Mouse (Mus musculus): ENCODE data around the gene Fzr1. TPM values are rescaled to one million over a fixed set of nuclear protein-coding genes. Genes with fewer than 3 reads are reported as not detected.

Fzr1 gene
- total and polyA plus RNA-seq, 3 experiments, result 33.1 to 75.4 (median 44.5) TPM

DNA sequence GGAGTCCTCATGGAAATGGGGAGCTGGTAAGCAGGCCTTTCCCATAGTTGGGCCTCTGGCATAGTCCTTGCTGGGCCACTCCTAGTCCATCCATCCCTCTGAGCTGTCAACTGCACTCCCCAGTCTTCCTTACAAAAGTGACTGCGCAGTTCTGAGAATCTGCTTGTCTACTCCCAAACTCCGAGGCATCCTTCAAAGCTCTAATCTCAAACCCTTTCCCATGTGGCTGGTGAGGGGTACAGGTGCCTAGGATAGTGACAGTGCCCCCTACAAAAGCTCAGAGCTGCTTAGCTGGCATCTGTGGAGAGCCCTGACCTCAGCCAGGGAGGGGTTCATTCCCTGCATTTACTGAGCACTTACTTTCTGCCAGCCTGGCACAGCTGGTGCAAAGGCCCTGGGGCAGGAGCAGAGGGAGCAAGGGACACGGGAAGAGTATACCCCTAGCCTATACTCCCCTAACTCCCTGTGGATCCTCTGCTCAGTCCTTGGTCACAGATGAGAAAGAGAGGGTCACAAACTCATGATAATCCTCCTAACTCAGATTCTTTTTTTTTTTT, 44.4 kb upstream of the Fzr1 start:
- H3K9ac ChIP-seq (ENCODE audit: insufficient read depth, low read depth), result no peak overlapping the region
- peaks cover 27% of the 10 kb centered on the region for H3K79me2 ChIP-seq (replicated peaks; ENCODE audit: control insufficient read depth, extremely low read depth, insufficient read depth, poor library complexity, severe bottlenecking)
- no peak overlapping the region for H3K4me2 ChIP-seq (ENCODE audit: insufficient read depth, low read depth, poor library complexity, severe bottlenecking)
- no peak for DNase-seq (ENCODE audit: extremely low read depth)
- H3K27ac ChIP-seq (ENCODE audit: insufficient read depth, low read depth), result no peak overlapping the region
- peaks cover 18 to 25% of the 10 kb centered on the region in 2 experiments for H3K36me3 ChIP-seq (replicated peaks in 1 of 2; ENCODE audit: control insufficient read depth in 1 of 2, insufficient read depth in 1 of 2, low read length in 1 of 2)
- no peak overlapping the region for H3K4me3 ChIP-seq (replicated peaks in 1 of 3; ENCODE audit: low read depth in 2 of 3, low read length in 2 of 3, poor library complexity in 1 of 3)
- in situ Hi-C loops (cut with MboI; ENCODE audit: low pct_ligation_motif_present, low pct_unique_long_range_greater_than_20kb, low sequenced_read_pairs) (no loop called here), dilution Hi-C loops (cut with MboI; ENCODE audit: extremely low pct_ligation_motif_present, extremely low pct_unique_long_range_greater_than_20kb, low sequenced_read_pairs) (no loop called here)
- TF ChIP-seq MEF2A (IDR thresholded peaks at IDR 0.05; ENCODE audit: borderline replicate concordance, low read depth, low read length) (no peak), KAT2A (IDR thresholded peaks at IDR 0.05; ENCODE audit: insufficient replicate concordance, low read length) (no peak), MXI1 (IDR thresholded peaks at IDR 0.05; ENCODE audit: low read depth, low read length) (no peak)
- H3K9me3 ChIP-seq (replicated peaks; ENCODE audit: low read length), result no peaks in the 10 kb centered on the region
- peaks cover 12 to 19% of the 10 kb centered on the region in 2 experiments for H3K4me1 ChIP-seq (ENCODE audit: control insufficient read depth in 1 of 2, insufficient read depth in 2 of 2)
- peaks cover 19% of the 10 kb centered on the region for H3K27me3 ChIP-seq (replicated peaks)

DNA sequence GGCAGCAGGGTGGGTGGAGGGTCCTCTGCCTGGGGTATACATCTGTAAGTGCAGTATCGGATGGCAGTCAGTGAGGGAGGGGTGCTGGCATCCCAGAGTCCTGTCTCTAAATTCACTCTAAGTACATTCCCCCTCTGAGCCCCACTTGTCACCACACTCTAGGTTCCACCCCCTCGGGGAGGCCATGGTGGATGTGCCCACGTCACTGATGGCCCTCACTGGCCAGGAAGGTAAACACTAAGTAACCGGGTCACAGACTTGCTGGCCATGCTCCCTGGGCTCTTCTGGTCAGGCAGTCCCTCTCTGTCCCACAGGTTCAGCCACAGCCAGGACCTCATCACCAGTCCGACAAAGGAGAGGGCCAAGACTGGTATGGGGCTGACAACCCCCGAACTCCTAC, 43.9 kb upstream of the Fzr1 start:
- no peak overlapping the region for H3K4me2 ChIP-seq (ENCODE audit: insufficient read depth, low read depth, poor library complexity, severe bottlenecking)
- no peak for TF ChIP-seq RCOR1 (conservative IDR thresholded peaks at IDR 0.05; ENCODE audit: low read depth, low read length)
- no peak for TF ChIP-seq MAZ (IDR thresholded peaks at IDR 0.05; ENCODE audit: low read depth, low read length)
- no peak for TF ChIP-seq CTCF (conservative IDR thresholded peaks at IDR 0.05 in 1 of 2, IDR thresholded peaks at IDR 0.05 in 1 of 2; ENCODE audit: low read depth in 2 of 2, low read length in 2 of 2)
- no peak for TF ChIP-seq CHD2 (IDR thresholded peaks at IDR 0.05; ENCODE audit: low read length)
- no peak for TF ChIP-seq E2F4 (IDR thresholded peaks at IDR 0.05; ENCODE audit: insufficient replicate concordance, low read depth, low read length)
- H3K79me2 ChIP-seq (replicated peaks; ENCODE audit: control insufficient read depth, extremely low read depth, insufficient read depth, poor library complexity, severe bottlenecking), result peaks cover 27% of the 10 kb centered on the region
- peaks cover 8 to 17% of the 10 kb centered on the region in 2 experiments for H3K4me1 ChIP-seq (ENCODE audit: control insufficient read depth in 1 of 2, insufficient read depth in 2 of 2)
- peaks cover 15% of the 10 kb centered on the region for H3K27me3 ChIP-seq (replicated peaks)
- no peak overlapping the region for H3K4me3 ChIP-seq (replicated peaks in 1 of 3; ENCODE audit: low read depth in 2 of 3, low read length in 2 of 3, poor library complexity in 1 of 3)
- H3K36me3 ChIP-seq (replicated peaks in 1 of 2; ENCODE audit: control insufficient read depth in 1 of 2, insufficient read depth in 1 of 2, low read length in 1 of 2), result peaks cover 23 to 31% of the 10 kb centered on the region in 2 experiments
- in situ Hi-C loops (cut with MboI; ENCODE audit: low pct_ligation_motif_present, low pct_unique_long_range_greater_than_20kb, low sequenced_read_pairs) (no loop called here), dilution Hi-C loops (cut with MboI; ENCODE audit: extremely low pct_ligation_motif_present, extremely low pct_unique_long_range_greater_than_20kb, low sequenced_read_pairs) (no loop called here)
- no peak overlapping the region for H3K9ac ChIP-seq (ENCODE audit: insufficient read depth, low read depth)
- H3K27ac ChIP-seq (ENCODE audit: insufficient read depth, low read depth), result no peak overlapping the region
- no peaks in the 10 kb centered on the region for H3K9me3 ChIP-seq (replicated peaks; ENCODE audit: low read length)
- DNase-seq (ENCODE audit: extremely low read depth), result no peak

DNA sequence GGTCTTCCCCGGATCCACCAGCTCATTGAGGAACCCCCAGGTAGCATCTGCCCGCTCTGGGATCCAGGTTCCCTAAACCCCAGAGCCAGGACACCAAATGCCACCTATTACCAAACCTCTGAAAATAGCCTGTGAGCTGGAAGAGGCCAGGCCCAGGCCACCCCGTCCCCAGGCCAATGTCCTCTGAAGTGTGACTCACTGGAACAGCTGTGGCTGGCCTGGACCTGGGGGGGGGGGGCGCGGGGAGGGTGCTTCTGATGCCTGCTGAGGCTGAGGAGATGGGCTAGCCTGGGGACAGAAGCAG, 43.4 kb upstream of the Fzr1 start:
- TF ChIP-seq UBTF (IDR thresholded peaks at IDR 0.05; ENCODE audit: low read depth, low read length), result no peak
- no peak for TF ChIP-seq PAX5 (IDR thresholded peaks at IDR 0.05; ENCODE audit: low read length)
- no peak for TF ChIP-seq IRF4 (IDR thresholded peaks at IDR 0.05; ENCODE audit: low read depth, low read length)
- no peak for TF ChIP-seq CTCF (conservative IDR thresholded peaks at IDR 0.05 in 1 of 2, IDR thresholded peaks at IDR 0.05 in 1 of 2; ENCODE audit: low read depth in 2 of 2, low read length in 2 of 2)
- TF ChIP-seq POLR2AphosphoS2 (IDR thresholded peaks at IDR 0.05; ENCODE audit: low read depth, low read length), result no peak
- no peak for TF ChIP-seq CHD1 (IDR thresholded peaks at IDR 0.05; ENCODE audit: low read depth, low read length)
- no peak for TF ChIP-seq RCOR1 (conservative IDR thresholded peaks at IDR 0.05; ENCODE audit: low read depth, low read length)
- no peak for TF ChIP-seq TCF12 (IDR thresholded peaks at IDR 0.05; ENCODE audit: low read depth, low read length)
- no peak for TF ChIP-seq E2F4 (IDR thresholded peaks at IDR 0.05; ENCODE audit: insufficient replicate concordance, low read depth, low read length)
- TF ChIP-seq EP300 (IDR thresholded peaks at IDR 0.05; ENCODE audit: low read length), result no peak
- no peak for TF ChIP-seq HCFC1 (IDR thresholded peaks at IDR 0.05; ENCODE audit: low read depth, low read length)
- no peak for TF ChIP-seq ZNF384 (IDR thresholded peaks at IDR 0.05; ENCODE audit: low read depth, low read length)
- no peak for TF ChIP-seq ZC3H11A (IDR thresholded peaks at IDR 0.05; ENCODE audit: low read depth, low read length)
- TF ChIP-seq MYC (IDR thresholded peaks at IDR 0.05; ENCODE audit: low read depth, low read length), result no peak
- no peak for TF ChIP-seq MAFK (IDR thresholded peaks at IDR 0.05; ENCODE audit: insufficient replicate concordance, low read length)
- TF ChIP-seq MAX (IDR thresholded peaks at IDR 0.05; ENCODE audit: low read length), result no peak
- TF ChIP-seq SMC3 (IDR thresholded peaks at IDR 0.05; ENCODE audit: low read depth, low read length), result no peak
- TF ChIP-seq KAT2A (IDR thresholded peaks at IDR 0.05; ENCODE audit: insufficient replicate concordance, low read length), result no peak
- TF ChIP-seq USF2 (conservative IDR thresholded peaks at IDR 0.05; ENCODE audit: low read depth, low read length), result no peak
- H3K4me2 ChIP-seq (ENCODE audit: insufficient read depth, low read depth, poor library complexity, severe bottlenecking), result no peak overlapping the region
- in situ Hi-C loops (cut with MboI; ENCODE audit: low pct_ligation_motif_present, low pct_unique_long_range_greater_than_20kb, low sequenced_read_pairs) (no loop called here), dilution Hi-C loops (cut with MboI; ENCODE audit: extremely low pct_ligation_motif_present, extremely low pct_unique_long_range_greater_than_20kb, low sequenced_read_pairs) (no loop called here)
- peaks cover 12% of the 10 kb centered on the region for H3K27me3 ChIP-seq (replicated peaks)
- no peaks in the 10 kb centered on the region for H3K9me3 ChIP-seq (replicated peaks; ENCODE audit: low read length)
- no peak overlapping the region for H3K4me3 ChIP-seq (replicated peaks in 1 of 3; ENCODE audit: low read depth in 2 of 3, low read length in 2 of 3, poor library complexity in 1 of 3)
- H3K9ac ChIP-seq (ENCODE audit: insufficient read depth, low read depth), result no peak overlapping the region
- peaks cover 27% of the 10 kb centered on the region for H3K79me2 ChIP-seq (replicated peaks; ENCODE audit: control insufficient read depth, extremely low read depth, insufficient read depth, poor library complexity, severe bottlenecking)
- H3K4me1 ChIP-seq (ENCODE audit: control insufficient read depth in 1 of 2, insufficient read depth in 2 of 2), result peaks cover 8 to 17% of the 10 kb centered on the region in 2 experiments
- peaks cover 25 to 34% of the 10 kb centered on the region in 2 experiments for H3K36me3 ChIP-seq (replicated peaks in 1 of 2; ENCODE audit: control insufficient read depth in 1 of 2, insufficient read depth in 1 of 2, low read length in 1 of 2)
- H3K27ac ChIP-seq (ENCODE audit: insufficient read depth, low read depth), result no peak overlapping the region
- no peak for DNase-seq (ENCODE audit: extremely low read depth)
